Mouse (Mus musculus): ENCODE results near the gene Polr2b. TPM values are rescaled to one million over a fixed set of nuclear protein-coding genes. Genes with fewer than 3 reads are reported as not detected.

Gene Polr2b
- polyA plus RNA-seq, 1 experiment from 2014 or later = 63.3 TPM

GRCm38 (mm10) chr5:77301296-77301903, 8.5 kb upstream of the Polr2b start:
- H3K36me3 ChIP-seq = peaks cover 71% of the 10 kb centered on the region
- no peak overlapping the region for H3K27ac ChIP-seq
- 71% methylated on average over 6 of the region's 6 CpGs for WGBS
- H3K9me3 ChIP-seq = no peaks in the 10 kb centered on the region
- H3K27me3 ChIP-seq = no peaks in the 10 kb centered on the region
- H3K9ac ChIP-seq = no peak overlapping the region
- H3K4me2 ChIP-seq = no peak overlapping the region
- no peaks in the 10 kb centered on the region for H3K4me1 ChIP-seq
- no peak for ATAC-seq (ENCODE audit: insufficient number of reproducible peaks, insufficient read depth, low FRiP score, low TSS enrichment, low read depth)
- no peak overlapping the region for H3K4me3 ChIP-seq

DNA sequence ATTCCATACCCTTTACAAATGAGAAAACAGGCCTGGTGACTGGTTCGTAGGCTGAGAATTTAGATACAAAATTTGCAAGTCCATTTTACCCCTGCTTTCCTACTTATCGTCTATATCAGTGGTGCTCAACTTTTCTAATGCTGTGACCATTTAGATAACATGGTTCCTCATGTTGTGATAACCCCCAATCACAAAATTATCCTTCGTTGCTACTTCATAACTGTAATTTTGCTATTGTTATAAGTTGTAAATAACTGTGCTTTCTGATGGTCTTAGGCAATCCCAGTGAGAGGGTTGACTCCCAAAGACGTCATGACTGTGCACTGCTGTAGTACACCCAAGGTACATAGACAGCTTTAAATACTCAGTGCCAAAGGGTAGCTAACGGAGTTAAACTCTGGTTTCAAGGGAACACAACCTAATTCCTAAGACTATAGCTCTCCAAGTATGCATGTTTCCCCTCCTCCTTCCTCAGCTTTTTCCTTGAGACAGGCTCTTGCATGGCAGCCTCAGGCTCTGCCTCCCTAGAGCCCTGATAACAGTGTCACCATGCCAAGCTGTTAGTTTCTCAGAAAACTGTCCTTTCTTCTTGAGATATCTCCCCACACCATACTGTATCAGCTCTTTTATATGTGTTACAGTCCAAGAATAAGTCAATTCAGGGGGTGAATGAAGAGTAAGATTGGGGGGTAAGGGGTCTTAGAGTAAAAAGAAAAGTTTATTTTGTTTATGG, 2.0 kb upstream of the Polr2b start:
- H3K36me3 ChIP-seq = peaks cover 42% of the 10 kb centered on the region
- H3K4me2 ChIP-seq = peak overlapping the region; percentile 100
- no peaks in the 10 kb centered on the region for H3K27me3 ChIP-seq
- H3K9me3 ChIP-seq = no peaks in the 10 kb centered on the region
- H3K4me3 ChIP-seq = peak overlapping the region; percentile 82
- 73% methylated on average over 5 of the region's 5 CpGs for WGBS
- ATAC-seq (ENCODE audit: insufficient number of reproducible peaks, insufficient read depth, low FRiP score, low TSS enrichment, low read depth) = no peak
- peak overlapping the region; percentile 93; the same call in 1 of the 2 replicates for H3K9ac ChIP-seq
- no peak overlapping the region for H3K27ac ChIP-seq
- peaks cover 26% of the 10 kb centered on the region for H3K4me1 ChIP-seq

- ATAC-seq (ENCODE audit: insufficient number of reproducible peaks, insufficient read depth, low FRiP score, low TSS enrichment, low read depth) = 0 out of 2 replicates have a peak, but pooled peaks have one; percentile 10
- H3K4me2 ChIP-seq = peak overlapping the region; percentile 100
- peaks cover 47% of the 10 kb centered on the region for H3K36me3 ChIP-seq
- WGBS = under 1% methylated on average over 75 of the region's 76 CpGs
- H3K4me3 ChIP-seq = peak overlapping the region; percentile 82
- no peaks in the 10 kb centered on the region for H3K9me3 ChIP-seq
- peak overlapping the region; percentile 93 for H3K9ac ChIP-seq
- peak overlapping the region; percentile 95 for H3K27ac ChIP-seq
- peaks cover 26% of the 10 kb centered on the region for H3K4me1 ChIP-seq
- no peaks in the 10 kb centered on the region for H3K27me3 ChIP-seq
Observed at GRCm38 (mm10) chr5:77309051-77309906, 668 bp upstream of the Polr2b start.

DNA sequence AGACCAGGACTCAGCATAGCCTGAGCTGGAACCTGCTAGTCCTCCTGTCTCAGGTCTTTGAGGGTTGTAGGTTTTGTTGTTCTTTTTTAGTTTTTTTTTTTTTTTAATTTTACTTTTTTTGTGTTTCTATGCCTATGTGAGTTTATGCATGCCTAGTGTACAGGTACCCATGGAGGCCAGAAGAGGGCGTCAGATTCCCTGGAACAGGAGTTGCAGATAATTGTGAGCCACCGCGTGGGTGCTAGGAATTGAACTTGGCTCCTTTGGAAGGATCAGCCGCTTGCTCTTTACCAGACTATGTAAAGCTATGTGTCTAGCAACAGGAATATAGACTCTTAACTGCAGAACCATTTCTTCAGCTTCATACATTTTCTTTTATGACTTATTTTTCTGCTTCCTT, 4.3 kb downstream of the Polr2b start:
- Histone ChIP-seq H3K36me3 (peaks cover 59% of the 10 kb centered on the region), H3K27ac (no peak overlapping the region), H3K9me3 (no peaks in the 10 kb centered on the region), H3K27me3 (no peaks in the 10 kb centered on the region), H3K4me3 (no peak overlapping the region), H3K4me2 (no peak overlapping the region), H3K4me1 (peaks cover 12% of the 10 kb centered on the region), H3K9ac (no peak overlapping the region)
- no peak for ATAC-seq (ENCODE audit: insufficient number of reproducible peaks, insufficient read depth, low FRiP score, low TSS enrichment, low read depth)
- 92% methylated on average over 4 of the region's 4 CpGs for WGBS

GRCm38 (mm10) chr5:77314986-77315385, 5.0 kb downstream of the Polr2b start:
- H3K4me1 ChIP-seq = peaks cover 12% of the 10 kb centered on the region
- WGBS = 94% methylated on average over 6 of the region's 6 CpGs
- H3K4me2 ChIP-seq = no peak overlapping the region
- ATAC-seq (ENCODE audit: insufficient number of reproducible peaks, insufficient read depth, low FRiP score, low TSS enrichment, low read depth) = no peak
- H3K9me3 ChIP-seq = no peaks in the 10 kb centered on the region
- H3K4me3 ChIP-seq = no peak overlapping the region
- peaks cover 60% of the 10 kb centered on the region for H3K36me3 ChIP-seq
- no peak overlapping the region for H3K9ac ChIP-seq
- no peak overlapping the region for H3K27ac ChIP-seq
- no peaks in the 10 kb centered on the region for H3K27me3 ChIP-seq

GRCm38 (mm10) chr5:77324936-77325335, 15.0 kb downstream of the Polr2b start:
- Histone ChIP-seq H3K27ac (no peak overlapping the region), H3K36me3 (peaks cover 91% of the 10 kb centered on the region), H3K4me3 (no peak overlapping the region), H3K4me1 (no peaks in the 10 kb centered on the region), H3K4me2 (no peak overlapping the region), H3K27me3 (no peaks in the 10 kb centered on the region), H3K9me3 (no peaks in the 10 kb centered on the region), H3K9ac (no peak overlapping the region)
- 81% methylated on average over 1 of the region's 1 CpGs for WGBS
- no peak for ATAC-seq (ENCODE audit: insufficient number of reproducible peaks, insufficient read depth, low FRiP score, low TSS enrichment, low read depth)

- H3K9ac ChIP-seq = no peak overlapping the region
- no peaks in the 10 kb centered on the region for H3K27me3 ChIP-seq
- H3K36me3 ChIP-seq = peaks cover 87% of the 10 kb centered on the region
- no peaks in the 10 kb centered on the region for H3K4me1 ChIP-seq
- ATAC-seq (ENCODE audit: insufficient number of reproducible peaks, insufficient read depth, low FRiP score, low TSS enrichment, low read depth) = no peak
- no peaks in the 10 kb centered on the region for H3K9me3 ChIP-seq
- 77% methylated on average over 5 of the region's 5 CpGs for WGBS
- no peak overlapping the region for H3K4me2 ChIP-seq
- H3K4me3 ChIP-seq = no peak overlapping the region
- no peak overlapping the region for H3K27ac ChIP-seq
Observed at GRCm38 (mm10) chr5:77330154-77330553, 20.2 kb downstream of the Polr2b start.

DNA sequence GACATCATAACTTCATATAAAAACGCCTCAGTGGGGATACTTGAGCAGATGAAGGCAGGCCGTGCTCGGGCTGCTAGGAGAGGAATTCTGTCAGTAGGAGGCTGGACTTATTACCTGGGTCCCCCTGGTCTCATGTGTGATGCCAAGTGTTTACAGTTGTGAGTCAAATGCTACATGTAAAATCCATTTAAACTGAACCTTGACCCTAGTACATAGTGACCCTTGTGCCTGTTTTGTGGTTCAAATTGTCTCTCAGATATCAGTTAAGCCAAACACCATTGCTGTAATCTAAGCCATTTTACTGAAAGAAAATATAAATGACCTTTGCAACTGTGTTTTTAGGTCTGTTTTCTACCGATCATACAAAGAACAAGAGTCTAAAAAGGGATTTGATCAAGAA, 30.1 kb downstream of the Polr2b start:
- peaks cover 94% of the 10 kb centered on the region for H3K36me3 ChIP-seq

GRCm38 (mm10) chr5:77348901-77349300, 39.0 kb downstream of the Polr2b start:
- Histone ChIP-seq H3K4me1 (peaks cover 4% of the 10 kb centered on the region), H3K27ac (no peak overlapping the region), H3K4me3 (no peak overlapping the region), H3K9me3 (no peaks in the 10 kb centered on the region), H3K4me2 (no peak overlapping the region), H3K9ac (no peak overlapping the region), H3K36me3 (peaks cover 67% of the 10 kb centered on the region), H3K27me3 (no peaks in the 10 kb centered on the region)
- ATAC-seq (ENCODE audit: insufficient number of reproducible peaks, insufficient read depth, low FRiP score, low TSS enrichment, low read depth) = no peak
- 97% methylated on average over 8 of the region's 8 CpGs for WGBS

More for the DNA sequence above, 30.1 kb downstream of the Polr2b start:
- Histone ChIP-seq H3K4me3 (no peak overlapping the region), H3K4me1 (no peaks in the 10 kb centered on the region), H3K9ac (no peak overlapping the region), H3K27me3 (no peaks in the 10 kb centered on the region), H3K27ac (no peak overlapping the region), H3K9me3 (no peaks in the 10 kb centered on the region), H3K4me2 (no peak overlapping the region)
- WGBS = 85% methylated on average over 4 of the region's 4 CpGs
- ATAC-seq (ENCODE audit: insufficient number of reproducible peaks, insufficient read depth, low FRiP score, low TSS enrichment, low read depth) = no peak

DNA sequence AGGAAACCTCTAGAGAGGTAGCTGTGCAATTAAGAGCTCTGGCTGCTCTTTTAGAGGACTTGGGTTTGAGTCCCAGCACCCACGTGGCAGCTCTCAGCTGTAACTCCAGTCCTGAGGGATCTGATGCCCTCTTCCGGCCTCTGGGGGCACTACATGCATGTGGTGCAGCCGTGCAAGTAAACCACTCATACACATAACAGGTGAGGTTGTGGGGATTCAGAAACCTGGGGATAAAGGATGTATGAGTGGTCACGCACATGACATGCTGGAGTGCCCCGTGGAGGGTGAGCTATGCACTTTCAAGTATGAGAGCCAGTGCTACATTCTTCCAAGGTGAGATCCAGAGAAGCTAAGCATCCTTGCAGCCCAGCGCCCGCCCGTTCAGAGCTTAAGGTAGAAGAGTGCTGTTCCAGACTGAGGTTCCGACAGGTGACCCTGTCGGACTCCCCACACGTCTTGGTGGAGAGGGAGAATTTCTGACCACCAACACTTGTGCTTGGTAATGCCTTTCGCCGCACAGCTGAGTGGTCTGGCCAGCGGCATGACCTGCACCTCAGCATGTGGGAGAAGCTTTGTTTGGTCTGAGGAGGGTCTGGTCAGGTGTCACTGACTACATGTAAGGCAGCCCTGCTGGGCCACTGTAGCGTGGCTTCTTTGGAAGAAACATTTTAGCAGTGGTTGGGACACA, 40.2 kb downstream of the Polr2b start:
- Histone ChIP-seq H3K4me2 (no peak overlapping the region), H3K27ac (no peak overlapping the region), H3K4me1 (peaks cover 10% of the 10 kb centered on the region), H3K36me3 (peaks cover 56% of the 10 kb centered on the region), H3K9me3 (no peaks in the 10 kb centered on the region), H3K4me3 (no peak overlapping the region), H3K9ac (no peak overlapping the region), H3K27me3 (no peaks in the 10 kb centered on the region)
- 92% methylated on average over 15 of the region's 15 CpGs for WGBS
- ATAC-seq (ENCODE audit: insufficient number of reproducible peaks, insufficient read depth, low FRiP score, low TSS enrichment, low read depth) = no peak

- H3K27me3 ChIP-seq = no peaks in the 10 kb centered on the region
- peaks cover 26% of the 10 kb centered on the region for H3K4me1 ChIP-seq
- WGBS = 65% methylated on average over 9 of the region's 9 CpGs
- no peak overlapping the region for H3K4me3 ChIP-seq
- no peak overlapping the region for H3K4me2 ChIP-seq
- peaks cover 43% of the 10 kb centered on the region for H3K36me3 ChIP-seq
- H3K9me3 ChIP-seq = no peaks in the 10 kb centered on the region
- ATAC-seq (ENCODE audit: insufficient number of reproducible peaks, insufficient read depth, low FRiP score, low TSS enrichment, low read depth) = no peak
- no peak overlapping the region for H3K27ac ChIP-seq
- no peak overlapping the region for H3K9ac ChIP-seq
Observed at GRCm38 (mm10) chr5:77351691-77352090, 41.7 kb downstream of the Polr2b start.

All from embryonic facial prominence, embryonic 13.5 days (tissue).